Mouse (Mus musculus): ENCODE measurements around the gene Mus81.
A peak's percentile ranks its signal among the peaks of the same experiment; 100 is the strongest.

The Mus81 gene

GRCm38 (mm10) chr19:5445747-5446146 lies 42.5 kb downstream of the Mus81 start:
- DNase-seq (ENCODE audit: low read depth in 2 of 2, low spot score in 2 of 2): no peak

GRCm38 (mm10) chr19:5444954-5445353 lies 43.2 kb downstream of the Mus81 start:
- no peak for DNase-seq (ENCODE audit: low read depth in 2 of 2, low spot score in 2 of 2)

GRCm38 (mm10) chr19:5444371-5444908 lies 43.8 kb downstream of the Mus81 start:
- DNase-seq (ENCODE audit: low read depth in 2 of 2, low spot score in 2 of 2): no peak

GRCm38 (mm10) chr19:5433951-5434350 lies 54.3 kb downstream of the Mus81 start:
- DNase-seq (ENCODE audit: low read depth in 2 of 2, low spot score in 2 of 2): no peak

- peak; percentile 33 to 56 for DNase-seq (ENCODE audit: low read depth in 2 of 2, low spot score in 2 of 2)
These were observed 55.0 kb downstream of the Mus81 start for GRCm38 (mm10) chr19:5432992-5433852.
